Mouse (Mus musculus) embryonic facial prominence, embryonic 14.5 days (tissue): Measurements from ENCODE around the gene Abat. TPM values are rescaled to one million over a fixed set of nuclear protein-coding genes. Genes with fewer than 3 reads are reported as not detected.
A peak's percentile ranks its signal among the peaks of the same experiment; 100 is the strongest.

Experiments used
- ATAC-seq: fragments of 200-750 bp; cut with Nextera tagmentation; 2 replicates; pipeline ENCODE4 v1.8.0; 2017; ENCODE audit warnings: low read depth, moderate number of reproducible peaks, moderate TSS enrichment
- DNase-seq: peaks from one replicate; pipeline ENCODE4 v3.0.0-alpha.2; 2015; ENCODE audit warnings: low spot score
- H3K27ac ChIP-seq: fragments of 300-500 bp; sonication (generic); replicated peaks from 2 replicates; pipeline ENCODE4 v1.5.1; 2014; ENCODE audit warnings: low read depth, mild to moderate bottlenecking, low read length, moderate library complexity
- H3K27me3 ChIP-seq: fragments of 300-500 bp; sonication (generic); replicated peaks from 2 replicates; pipeline ENCODE4 v1.6.1; 2014; ENCODE audit warnings: low read length; ENCODE audit not compliant: control insufficient read depth, insufficient read depth
- H3K36me3 ChIP-seq: fragments of 300-500 bp; sonication (generic); 2 replicates; pipeline ENCODE4 v1.6.1; 2014; ENCODE audit warnings: low read length, mixed read lengths; ENCODE audit not compliant: control insufficient read depth, insufficient read depth
- H3K4me1 ChIP-seq: fragments of 300-500 bp; sonication (generic); 2 replicates; pipeline ENCODE4 v1.6.1; 2014; ENCODE audit warnings: antibody characterized with exemption, low read length; ENCODE audit not compliant: control insufficient read depth, insufficient read depth
- H3K4me2 ChIP-seq: fragments of 300-500 bp; sonication (generic); 2 replicates; pipeline ENCODE4 v1.6.1; 2014; ENCODE audit warnings: low read depth, mild to moderate bottlenecking, low read length, moderate library complexity, mixed read lengths
- H3K4me3 ChIP-seq: fragments of 300-500 bp; sonication (generic); 2 replicates; pipeline ENCODE4 v1.5.1; 2014; ENCODE audit warnings: low read depth, mild to moderate bottlenecking, low read length
- H3K9ac ChIP-seq: fragments of 300-500 bp; sonication (generic); 2 replicates; pipeline ENCODE4 v1.6.1; 2014; ENCODE audit warnings: low read depth, mild to moderate bottlenecking, low read length, moderate library complexity, mixed read lengths
- H3K9me3 ChIP-seq: fragments of 300-500 bp; sonication (generic); 2 replicates; pipeline ENCODE4 v1.6.1; 2016; ENCODE audit warnings: low read length; ENCODE audit not compliant: control insufficient read depth
- WGBS: fragments of 180-500 bp; shearing (Covaris S2); extraction: QIAGEN DNeasy Blood & Tissue Kit; methylation state at CpG from one replicate; pipeline ENCODE4 v1.1.7; 2014; 5-methylcytosine and 5-hydroxymethylcytosine counted together
- polyA plus RNA-seq: library from polyadenylated mRNA; unstranded; fragments of >200 nt; fragmentation: Nextera tagmentation; extraction: Ambion mirVana; gene quantifications from 2 replicates; pipeline ENCODE4 v1.2.1, GENCODE M21; 2014

Gene Abat
- 18.0 and 20.6 TPM in 2 replicates for polyA plus RNA-seq

GRCm38 (mm10) chr16:8513236-8513906, at the start of gene Abat:
Abat (plus strand) TSS chr16:8513429.
- no peaks in the 10 kb centered on the region for H3K27me3 ChIP-seq
- peak within 1 kb of the TSS; percentile 73 for H3K9ac ChIP-seq
- H3K4me1 ChIP-seq, result peaks cover 13% of the 10 kb centered on the region
- 0% methylated on average over 29 of the region's 46 CpGs for WGBS
- no peak within 1 kb of the TSS; the same call in 1 of the 2 replicates for H3K27ac ChIP-seq
- DNase-seq, result peak; percentile 98
- peak within 1 kb of the TSS; percentile 77 for H3K4me2 ChIP-seq
- H3K36me3 ChIP-seq, result no peaks in the 10 kb centered on the region
- H3K9me3 ChIP-seq, result no peaks in the 10 kb centered on the region
- H3K4me3 ChIP-seq, result peak within 1 kb of the TSS; percentile 63
- ATAC-seq, result peak; percentile 99

GRCm38 (mm10) chr16:8470132-8470531, 43.1 kb upstream of the Abat start:
- ATAC-seq (peak; percentile 51; the same call in 1 of the 2 replicates), DNase-seq (no peak)
- Histone ChIP-seq H3K4me2 (peak overlapping the region; percentile 56), H3K4me1 (peaks cover 6% of the 10 kb centered on the region; the same call in 1 of the 2 replicates), H3K9ac (peak overlapping the region; percentile 80; the same call in 1 of the 2 replicates), H3K27me3 (no peaks in the 10 kb centered on the region), H3K36me3 (0 out of 2 replicates have a peak, but pooled peaks cover 3% of the 10 kb centered on the region), H3K4me3 (peak overlapping the region; percentile 71), H3K9me3 (no peaks in the 10 kb centered on the region), H3K27ac (no peak overlapping the region)
- 75% methylated on average over 2 of the region's 2 CpGs for WGBS

GRCm38 (mm10) chr16:8470603-8471481, 42.4 kb upstream of the Abat start, which contains the start of gene Mettl22:
Mettl22 (plus strand) TSS chr16:8470788.
- H3K4me2 ChIP-seq, result peak within 1 kb of the TSS; percentile 56
- H3K9ac ChIP-seq, result peak within 1 kb of the TSS; percentile 80
- H3K9me3 ChIP-seq, result no peaks in the 10 kb centered on the region
- ATAC-seq (peak; percentile 99), DNase-seq (peak; percentile 96)
- peaks cover 6% of the 10 kb centered on the region; the same call in 1 of the 2 replicates for H3K4me1 ChIP-seq
- peak within 1 kb of the TSS; percentile 87 for H3K27ac ChIP-seq
- 0 out of 2 replicates have a peak, but pooled peaks cover 6% of the 10 kb centered on the region for H3K36me3 ChIP-seq
- under 1% methylated on average over 38 of the region's 48 CpGs for WGBS
- H3K4me3 ChIP-seq, result peak within 1 kb of the TSS; percentile 71
- no peaks in the 10 kb centered on the region for H3K27me3 ChIP-seq

GRCm38 (mm10) chr16:8487396-8488005, 25.7 kb upstream of the Abat start:
- no peak overlapping the region for H3K4me2 ChIP-seq
- no peaks in the 10 kb centered on the region for H3K27me3 ChIP-seq
- H3K4me3 ChIP-seq, result no peak overlapping the region
- ATAC-seq, result no peak
- no peak overlapping the region for H3K27ac ChIP-seq
- WGBS, result 90% methylated on average over 9 of the region's 9 CpGs
- no peaks in the 10 kb centered on the region for H3K4me1 ChIP-seq
- DNase-seq, result no peak
- peaks cover 37% of the 10 kb centered on the region for H3K36me3 ChIP-seq
- H3K9me3 ChIP-seq, result no peaks in the 10 kb centered on the region
- no peak overlapping the region for H3K9ac ChIP-seq

GRCm38 (mm10) chr16:8489340-8489739, 23.9 kb upstream of the Abat start:
- no peak overlapping the region for H3K4me2 ChIP-seq
- no peaks in the 10 kb centered on the region for H3K4me1 ChIP-seq
- H3K36me3 ChIP-seq, result peaks cover 24% of the 10 kb centered on the region
- H3K4me3 ChIP-seq, result no peak overlapping the region
- 85% methylated on average over 5 of the region's 5 CpGs for WGBS
- DNase-seq (no peak), ATAC-seq (no peak)
- H3K27ac ChIP-seq, result no peak overlapping the region
- no peaks in the 10 kb centered on the region for H3K27me3 ChIP-seq
- H3K9me3 ChIP-seq, result no peaks in the 10 kb centered on the region
- no peak overlapping the region for H3K9ac ChIP-seq

GRCm38 (mm10) chr16:8491743-8492490, 21.3 kb upstream of the Abat start:
- 44% methylated on average over 13 of the region's 13 CpGs for WGBS
- Histone ChIP-seq H3K9me3 (no peaks in the 10 kb centered on the region), H3K9ac (no peak overlapping the region), H3K4me3 (no peak overlapping the region), H3K36me3 (peaks cover 9% of the 10 kb centered on the region; the same call in 1 of the 2 replicates), H3K4me1 (no peaks in the 10 kb centered on the region), H3K27me3 (no peaks in the 10 kb centered on the region), H3K27ac (no peak overlapping the region), H3K4me2 (no peak overlapping the region)
- DNase-seq, result no peak
- peak; percentile 23; the same call in 1 of the 2 replicates for ATAC-seq

GRCm38 (mm10) chr16:8494268-8494667, 19.0 kb upstream of the Abat start:
- Histone ChIP-seq H3K27me3 (no peaks in the 10 kb centered on the region), H3K4me1 (no peaks in the 10 kb centered on the region), H3K9ac (no peak overlapping the region), H3K9me3 (no peaks in the 10 kb centered on the region), H3K4me2 (no peak overlapping the region), H3K4me3 (no peak overlapping the region), H3K36me3 (no peaks in the 10 kb centered on the region), H3K27ac (no peak overlapping the region)
- peak; percentile 76 for DNase-seq
- WGBS, result 21% methylated on average over 4 of the region's 4 CpGs
- ATAC-seq, result 0 out of 2 replicates have a peak, but pooled peaks have one; percentile 78

GRCm38 (mm10) chr16:8496967-8497366, 16.3 kb upstream of the Abat start:
- Histone ChIP-seq H3K4me3 (no peak overlapping the region), H3K27ac (no peak overlapping the region), H3K4me1 (no peaks in the 10 kb centered on the region), H3K4me2 (no peak overlapping the region), H3K9me3 (no peaks in the 10 kb centered on the region), H3K27me3 (no peaks in the 10 kb centered on the region), H3K9ac (no peak overlapping the region), H3K36me3 (no peaks in the 10 kb centered on the region)
- DNase-seq, result no peak
- no peak for ATAC-seq
- 55% methylated on average over 2 of the region's 2 CpGs for WGBS
